Mouse (Mus musculus): ENCODE measurements around the gene Ankrd39.

The Ankrd39 gene

DNA sequence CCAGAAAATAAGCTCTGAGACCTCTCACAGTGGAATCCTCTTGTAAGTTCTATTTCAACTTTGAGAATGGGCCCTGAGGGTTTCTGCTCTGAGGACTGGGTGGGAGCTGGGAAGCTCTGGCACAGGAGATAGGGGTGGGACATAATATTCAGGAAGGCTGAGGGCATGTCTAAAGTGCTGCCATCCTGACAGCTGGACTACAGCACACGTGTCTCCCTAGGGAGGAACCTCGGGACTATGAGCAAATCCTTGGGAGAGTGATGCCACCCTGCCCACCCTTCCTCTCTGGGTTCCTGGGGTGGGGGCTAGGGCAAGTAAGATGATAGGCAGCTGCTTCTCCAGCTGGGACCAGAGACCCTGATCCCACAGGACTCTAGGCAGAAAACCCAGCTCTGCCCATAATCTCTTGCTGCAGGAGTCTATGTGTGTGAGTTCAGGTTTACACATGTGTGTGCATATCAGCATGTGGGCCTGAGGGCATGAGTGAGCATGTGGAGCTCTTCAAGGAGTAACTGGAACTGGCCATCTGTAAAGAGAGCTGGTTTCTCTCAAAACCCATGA is 25.0 kb upstream of the Ankrd39 start:
- no peak for DNase-seq (ENCODE audit: low spot score)

DNA sequence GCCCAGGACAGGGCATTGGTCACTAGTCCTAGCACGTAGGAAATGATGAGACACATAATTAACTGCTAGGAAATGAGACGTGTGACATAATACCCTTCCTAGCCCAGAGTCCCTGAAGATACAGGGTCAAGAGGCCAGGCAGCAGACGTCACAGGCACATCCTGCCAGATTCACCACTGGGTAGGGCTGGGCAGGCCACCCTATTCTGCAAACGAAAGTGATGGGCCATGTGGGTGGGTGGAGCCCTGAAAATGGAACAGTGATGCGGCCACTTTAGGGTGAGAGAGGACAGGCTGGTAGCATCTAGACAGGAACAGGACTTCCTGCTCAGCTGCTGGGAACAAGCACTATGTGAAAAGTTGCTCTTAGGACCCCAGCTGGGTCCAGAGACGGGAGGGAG is 24.4 kb upstream of the Ankrd39 start:
- DNase-seq (ENCODE audit: low spot score), result no peak

DNA sequence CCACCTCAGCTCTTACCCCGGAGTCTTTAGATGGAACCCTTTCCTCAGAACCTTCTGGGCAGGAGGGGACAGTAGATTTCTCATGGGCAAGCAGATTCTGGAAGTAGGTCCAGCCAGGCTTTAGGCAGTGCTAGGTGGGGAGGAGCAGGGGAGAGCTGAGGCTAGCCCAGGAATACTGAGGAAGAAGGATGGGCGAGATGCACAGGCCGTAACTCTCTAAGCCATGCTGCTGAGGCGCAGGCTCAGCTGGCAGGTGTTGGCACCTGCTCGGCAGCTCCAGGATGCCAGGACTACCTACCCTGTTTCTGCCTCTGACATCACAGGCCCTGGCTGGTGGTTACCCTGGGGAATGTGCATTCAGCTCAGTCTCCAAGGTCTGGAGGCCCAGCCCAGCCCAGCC is 23.1 kb upstream of the Ankrd39 start:
- no peak for DNase-seq (ENCODE audit: low spot score)

DNA sequence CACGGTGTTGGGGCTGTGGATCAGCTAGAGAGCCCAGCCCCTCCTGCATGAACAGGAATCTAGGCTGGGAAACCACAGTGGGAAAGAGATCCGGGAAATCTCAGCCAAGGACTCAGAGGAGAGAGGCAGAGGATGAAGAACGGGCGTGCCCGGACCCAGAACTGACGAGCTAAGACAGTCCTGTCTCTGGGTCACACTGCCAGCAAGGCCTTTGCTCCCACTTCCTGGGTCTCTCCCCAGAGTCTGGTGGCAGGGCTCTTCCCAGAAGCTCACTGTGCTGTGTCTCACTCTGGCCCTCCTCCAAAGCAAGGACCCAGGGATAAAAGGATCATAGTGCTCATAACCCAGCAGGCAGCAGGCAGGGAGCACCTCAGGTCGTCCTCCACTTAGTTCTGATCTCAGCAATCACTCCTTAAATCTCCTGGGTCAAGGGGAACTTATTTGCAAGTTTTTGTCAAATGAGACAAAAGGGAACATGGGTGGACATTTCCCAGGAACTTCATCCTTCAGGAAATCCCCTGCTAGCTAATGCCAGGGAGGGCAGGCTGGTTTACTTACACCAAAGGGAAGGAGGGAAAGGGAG is 22.5 kb upstream of the Ankrd39 start:
- no peak for DNase-seq (ENCODE audit: low spot score)

DNA sequence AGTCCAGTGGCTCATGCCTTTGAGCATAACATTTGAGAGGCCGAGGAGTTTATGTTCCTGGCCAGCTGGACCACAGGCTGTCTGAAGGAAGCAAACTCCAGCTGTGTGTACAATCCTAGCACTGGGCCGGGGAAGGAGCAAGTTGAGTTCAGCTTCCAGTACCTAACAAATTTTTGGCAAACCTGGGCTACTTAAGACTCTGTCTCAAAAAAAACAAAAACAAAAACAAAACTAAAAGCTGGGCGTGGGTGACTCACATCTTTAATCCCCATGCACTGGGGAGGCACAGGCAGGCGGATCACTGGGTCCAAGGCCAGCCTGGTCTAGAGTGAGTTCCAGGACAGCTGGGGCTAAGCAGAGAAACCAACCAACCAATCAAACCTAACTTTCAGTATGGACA is 21.5 kb upstream of the Ankrd39 start:
- no peak for DNase-seq (ENCODE audit: low spot score)

DNA sequence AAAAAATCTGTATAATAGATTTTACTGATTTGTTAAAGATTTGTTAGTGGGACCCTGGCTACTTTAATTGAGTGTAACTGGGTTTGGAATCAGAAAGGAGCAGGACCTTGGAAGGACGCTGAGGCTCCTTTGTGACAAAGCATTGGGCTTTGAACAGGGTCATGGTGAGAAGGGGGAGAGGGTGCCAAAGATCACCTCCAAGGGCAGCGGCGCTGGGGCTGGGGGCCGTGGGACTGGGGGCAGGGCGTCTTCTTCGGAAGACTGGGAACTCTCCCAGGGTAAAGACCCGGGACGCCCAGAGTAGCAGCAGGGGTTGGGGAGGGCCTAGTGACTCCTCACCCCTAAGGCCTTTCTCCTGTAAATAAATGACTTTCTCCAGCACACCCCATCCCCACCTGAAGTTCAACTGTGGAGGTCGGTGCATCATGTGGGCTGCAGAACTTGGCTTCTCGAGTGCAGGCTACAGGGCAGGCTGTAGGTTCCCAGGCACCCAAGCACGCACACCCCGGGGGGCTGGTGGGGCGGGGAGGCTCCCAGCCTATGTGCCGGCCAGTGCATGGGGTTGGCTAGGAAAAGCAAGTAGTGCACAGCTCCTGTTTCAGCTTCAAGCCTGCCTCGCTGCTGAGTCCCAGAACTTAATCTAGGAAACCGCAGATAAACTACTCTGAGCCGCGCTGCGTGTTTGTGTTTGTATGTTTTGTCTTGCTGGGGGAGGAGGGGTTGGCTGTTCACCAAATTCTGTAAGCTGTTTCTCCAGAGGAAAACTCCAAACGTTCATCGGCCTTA is 20.8 kb upstream of the Ankrd39 start:
- no peak for DNase-seq (ENCODE audit: low spot score)

DNA sequence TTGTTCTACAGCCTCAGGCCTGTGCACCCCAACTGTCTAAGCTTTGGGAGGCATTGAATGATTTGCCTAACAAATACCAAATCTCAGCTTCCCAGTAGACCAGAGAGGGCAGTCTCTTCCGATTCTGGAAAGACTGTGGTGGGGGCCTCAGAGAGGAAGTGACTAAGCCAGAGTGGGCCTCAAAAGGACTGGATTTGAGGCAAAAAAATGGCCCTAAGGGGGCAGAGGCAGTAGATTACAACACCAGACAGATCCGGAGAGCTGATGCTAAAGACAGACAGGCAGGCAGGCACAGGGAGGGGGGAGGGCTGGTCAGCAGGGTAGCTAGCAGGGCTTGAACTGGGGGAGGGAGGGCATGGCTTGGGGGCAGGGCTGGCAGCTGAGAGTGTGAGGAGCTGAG is 19.2 kb upstream of the Ankrd39 start:
- no peak for DNase-seq (ENCODE audit: low spot score)

DNA sequence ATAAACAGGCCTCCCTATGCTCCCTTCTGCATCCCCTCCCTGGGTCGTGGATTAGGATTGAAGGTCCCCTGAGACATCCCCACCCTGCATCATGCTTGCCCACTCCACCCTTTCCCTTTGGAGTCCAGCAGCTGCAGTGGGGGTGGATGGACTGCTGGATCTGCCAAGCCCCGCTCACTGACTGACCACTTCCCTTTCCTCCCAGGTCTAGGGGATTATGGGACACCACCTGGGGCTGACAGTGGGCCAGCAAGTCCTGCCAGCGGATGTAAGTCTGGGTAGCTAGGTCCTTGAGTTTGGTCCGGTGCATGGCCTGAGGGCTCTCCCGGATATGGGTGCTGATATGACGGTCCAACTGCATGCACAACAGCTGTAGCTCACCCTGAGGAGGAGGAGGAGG is 16.9 kb upstream of the Ankrd39 start:
- no peak for DNase-seq (ENCODE audit: low spot score)

DNA sequence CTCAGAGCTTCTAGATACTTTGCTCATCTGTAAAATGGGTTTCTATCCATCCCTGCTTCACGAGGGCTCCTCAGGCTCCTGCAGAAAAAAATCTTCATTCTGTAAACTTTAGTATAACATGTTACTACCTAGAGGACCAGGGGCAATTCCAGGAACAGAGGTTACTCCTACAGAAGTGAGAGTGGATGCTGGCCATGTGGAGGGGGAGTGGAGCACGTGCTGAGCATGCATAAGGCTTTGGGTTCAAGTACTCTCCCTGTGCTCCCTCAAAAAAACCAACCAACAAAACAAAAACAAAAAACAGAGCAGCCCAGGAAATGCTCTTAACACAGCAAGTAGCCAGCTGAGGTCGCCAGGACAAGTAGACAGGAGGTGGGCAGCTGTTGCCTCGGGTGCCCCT is 16.4 kb upstream of the Ankrd39 start:
- no peak for DNase-seq (ENCODE audit: low spot score)

DNA sequence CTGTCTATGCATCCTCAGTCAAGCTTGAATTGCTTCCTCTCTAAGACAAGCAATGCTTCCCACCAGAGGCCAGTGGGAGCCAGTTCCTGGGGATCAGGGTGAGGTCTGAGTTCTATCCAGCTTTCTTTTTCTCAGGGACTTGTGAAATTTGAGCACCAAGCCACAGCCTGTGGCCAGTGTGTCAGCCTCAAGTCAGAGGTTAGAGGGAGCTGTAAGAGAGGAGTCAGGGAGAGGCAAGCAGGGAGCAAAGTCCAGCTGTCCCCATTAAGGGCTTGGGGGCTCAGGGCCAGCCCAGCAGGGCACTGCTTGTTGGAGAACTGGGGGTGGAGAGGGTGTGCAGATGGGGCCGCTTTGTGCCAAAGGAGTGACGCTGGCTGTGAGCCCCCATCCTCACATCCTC is 16.0 kb upstream of the Ankrd39 start:
- no peak for DNase-seq (ENCODE audit: low spot score)

DNA sequence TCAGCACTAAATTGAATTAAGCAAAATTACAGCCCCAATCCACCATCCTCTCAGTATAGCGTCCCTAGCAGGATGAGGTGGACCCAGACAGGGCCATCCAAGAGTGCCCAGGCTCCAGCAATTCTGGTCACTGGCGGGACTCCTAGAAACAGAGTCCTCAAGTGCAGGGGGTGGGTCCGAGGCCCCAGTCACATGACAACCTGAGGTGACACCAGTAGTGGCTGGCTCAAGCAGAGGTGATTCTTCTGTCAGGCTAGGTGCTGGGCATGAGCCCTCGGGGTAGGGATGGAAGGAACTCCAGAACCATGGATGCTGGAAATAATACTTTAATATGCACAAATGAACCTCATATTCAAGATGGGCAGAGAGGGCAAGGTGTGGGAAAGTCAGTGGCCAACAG is 15.1 kb upstream of the Ankrd39 start:
- no peak for DNase-seq (ENCODE audit: low spot score)

DNA sequence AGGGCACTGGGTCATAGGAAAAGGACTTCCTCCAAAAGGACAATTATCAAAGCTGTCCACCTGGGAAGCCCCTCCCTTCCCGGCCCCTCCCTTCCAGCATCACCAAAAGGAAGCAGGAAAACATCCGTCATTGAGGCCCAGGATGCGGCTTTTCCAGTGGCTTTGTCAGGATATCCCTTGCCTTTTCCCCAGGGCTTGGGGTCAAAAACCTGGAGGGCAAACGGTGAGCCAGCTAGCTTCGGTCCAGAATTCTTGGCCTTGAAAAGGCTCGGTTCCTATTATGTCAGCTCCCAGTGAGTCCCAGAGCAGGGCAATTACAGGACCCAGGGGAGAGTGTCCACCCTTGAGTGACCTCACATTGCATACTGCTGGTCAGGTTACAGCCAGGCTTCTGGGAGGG is 13.7 kb upstream of the Ankrd39 start:
- no peak for DNase-seq (ENCODE audit: low spot score)

DNA sequence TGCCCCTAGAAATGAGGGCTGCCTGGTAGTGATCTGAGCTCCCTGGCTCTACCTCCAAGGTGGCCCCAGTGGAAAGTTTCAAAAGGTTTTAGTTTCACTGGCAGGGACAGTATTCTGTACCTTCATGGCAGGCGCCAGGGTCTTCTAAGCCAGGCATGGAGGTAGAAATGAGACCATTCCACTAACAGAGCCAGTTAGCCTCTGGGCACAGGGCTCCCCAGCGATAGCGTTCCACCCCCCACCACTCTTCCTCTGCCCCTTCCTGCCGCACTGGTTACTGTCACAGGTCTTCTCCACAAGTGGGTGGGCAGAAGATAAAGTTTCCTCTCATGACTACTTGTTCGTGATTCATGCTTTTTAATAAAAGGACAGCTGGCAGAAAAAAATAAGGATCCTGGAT is 12.6 kb upstream of the Ankrd39 start:
- no peak for DNase-seq (ENCODE audit: low spot score)

DNA sequence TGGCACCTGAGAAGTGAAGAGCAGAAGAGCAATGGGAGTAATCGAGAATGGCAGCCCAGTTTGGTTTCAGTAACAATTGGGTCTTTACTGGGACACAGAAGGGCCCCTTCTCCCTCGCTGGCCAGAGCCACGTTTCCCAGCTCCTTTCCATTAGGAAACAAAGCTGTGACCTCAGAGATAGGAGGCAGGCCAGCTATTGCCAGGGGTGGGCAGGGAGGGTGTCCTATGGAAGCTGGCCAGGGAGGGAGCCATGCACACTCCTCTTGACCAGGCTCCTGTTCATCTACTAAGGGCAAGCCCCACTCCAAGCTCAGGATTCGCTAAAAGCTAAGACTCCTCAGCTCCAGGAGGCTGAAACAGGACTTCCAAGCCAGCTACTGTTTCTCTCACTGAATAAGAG is 12.0 kb upstream of the Ankrd39 start:
- DNase-seq (ENCODE audit: low spot score), result no peak

DNA sequence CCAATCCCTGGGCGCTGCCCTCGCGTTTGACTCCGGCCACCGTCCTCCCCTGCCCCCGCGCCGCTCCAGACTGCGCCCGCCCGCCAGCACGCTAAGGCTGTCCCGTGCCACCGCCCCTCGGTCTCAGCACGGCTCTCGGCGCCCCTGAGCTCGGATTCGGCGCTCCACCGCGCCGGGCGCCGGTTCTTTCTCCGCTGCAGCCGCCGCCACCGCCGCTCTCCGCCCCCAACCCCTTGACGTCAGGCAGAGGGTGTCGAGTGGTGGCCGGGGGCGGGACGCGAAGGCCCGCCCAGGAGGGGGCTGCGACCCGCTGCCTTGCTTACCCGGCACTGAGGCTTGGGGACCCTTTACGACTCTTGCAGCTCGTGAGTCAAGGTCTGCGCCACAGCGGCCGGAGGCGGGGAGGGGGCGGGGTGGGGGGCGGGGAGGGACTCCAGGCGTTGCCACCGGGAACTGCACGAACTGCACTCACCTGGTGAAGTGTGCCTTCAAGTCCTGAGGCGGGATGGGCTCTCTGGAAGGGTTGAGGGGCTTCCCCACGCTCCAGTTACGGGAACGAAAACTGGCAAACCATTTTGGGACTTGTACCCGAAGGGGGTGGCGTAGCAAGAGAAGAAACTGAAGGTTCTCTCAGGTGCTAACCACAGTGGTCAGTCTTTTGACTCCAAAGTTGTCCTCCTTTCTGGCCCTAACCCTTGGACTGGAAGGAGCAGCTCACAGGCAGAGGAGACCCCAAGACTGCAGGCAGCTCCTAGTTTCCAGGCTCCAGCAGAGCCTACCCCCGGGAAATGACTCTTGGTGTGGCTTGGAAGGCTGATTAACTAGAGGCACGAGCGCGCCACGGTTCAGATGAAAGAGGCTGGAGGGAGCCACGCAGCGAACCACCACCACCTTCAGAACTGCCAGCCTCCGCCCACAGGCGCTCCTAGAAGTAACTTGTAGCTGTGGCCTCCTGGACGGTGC is 11.1 kb upstream of the Ankrd39 start, which contains the start of gene Sema4c:
Gene Sema4c, minus strand, starts transcription at position 319 of the 963 bp plus-strand sequence.
- DNase-seq (ENCODE audit: low spot score), result peak; percentile 64

DNA sequence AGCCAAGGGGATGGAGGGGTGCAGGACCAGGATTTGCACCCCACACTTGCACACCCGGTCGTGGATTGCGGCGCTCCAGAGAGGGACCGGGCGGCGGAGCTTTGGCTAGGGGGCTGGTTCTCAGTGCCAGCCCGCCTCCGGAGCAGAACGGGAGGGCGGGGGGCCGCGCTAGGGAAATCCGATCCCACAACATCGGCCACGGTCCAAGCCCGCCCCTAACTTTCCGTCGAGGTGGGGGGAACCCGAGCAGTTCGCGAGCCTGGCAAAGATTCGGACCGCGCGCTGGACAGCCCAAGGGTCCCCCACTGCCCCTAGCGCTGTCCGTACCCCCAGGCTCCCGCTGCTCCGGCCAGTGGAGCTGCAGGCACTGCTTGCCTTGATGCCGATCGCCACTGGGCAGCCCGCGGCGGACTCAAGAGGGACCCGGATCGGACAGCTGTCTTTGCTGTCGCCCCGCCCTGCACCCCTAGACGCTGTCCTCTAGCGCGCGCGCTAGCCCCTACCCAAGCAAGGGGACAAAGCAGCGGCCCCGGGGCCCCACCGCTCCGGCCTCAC is 10.3 kb upstream of the Ankrd39 start:
- peak; percentile 72 for DNase-seq (ENCODE audit: low spot score)

DNA sequence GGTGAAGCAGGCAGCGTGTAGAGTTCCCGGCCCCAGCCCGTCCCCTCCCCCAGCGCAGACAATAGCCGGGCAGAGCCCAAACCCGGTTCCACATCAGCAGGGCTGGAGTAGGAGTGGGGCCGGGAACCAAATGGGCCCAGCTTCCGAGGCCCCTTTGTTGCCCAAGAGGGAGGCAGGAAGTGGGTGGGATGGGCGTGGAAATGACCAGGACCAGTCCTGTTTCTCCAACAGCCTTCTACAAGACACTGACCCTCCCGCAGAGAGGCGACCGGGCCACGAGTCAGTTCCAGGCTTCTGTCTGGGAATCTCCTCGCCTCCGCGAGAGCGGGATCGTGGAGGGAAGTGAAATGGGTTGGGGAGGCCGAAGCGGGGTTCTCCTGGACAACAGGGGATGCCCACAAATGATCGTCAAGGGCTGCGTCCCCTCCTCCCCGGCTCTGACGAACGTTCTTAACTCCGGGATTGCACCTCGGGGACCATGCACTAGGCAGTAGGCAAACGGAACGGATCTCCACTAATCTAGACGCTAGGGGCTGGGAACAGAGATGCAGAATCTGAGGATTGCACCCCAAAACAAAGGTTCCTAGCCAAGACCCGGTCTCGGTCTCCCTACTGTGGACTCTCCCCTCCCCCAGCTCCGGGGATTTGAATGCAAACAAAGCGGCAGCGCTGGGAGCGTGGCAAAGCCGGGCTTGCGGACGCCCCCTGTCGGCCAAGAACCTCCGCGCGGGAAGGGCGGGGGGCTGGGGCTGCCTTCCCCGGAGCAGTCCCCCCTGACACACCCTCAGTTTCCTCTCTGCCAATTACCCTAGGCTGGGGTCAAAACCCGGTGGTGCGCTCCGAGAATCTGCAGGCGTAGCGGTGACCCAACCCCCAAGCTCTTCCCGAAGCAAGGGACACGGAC is 9.6 kb upstream of the Ankrd39 start:
- peak; percentile 92 for DNase-seq (ENCODE audit: low spot score)

DNA sequence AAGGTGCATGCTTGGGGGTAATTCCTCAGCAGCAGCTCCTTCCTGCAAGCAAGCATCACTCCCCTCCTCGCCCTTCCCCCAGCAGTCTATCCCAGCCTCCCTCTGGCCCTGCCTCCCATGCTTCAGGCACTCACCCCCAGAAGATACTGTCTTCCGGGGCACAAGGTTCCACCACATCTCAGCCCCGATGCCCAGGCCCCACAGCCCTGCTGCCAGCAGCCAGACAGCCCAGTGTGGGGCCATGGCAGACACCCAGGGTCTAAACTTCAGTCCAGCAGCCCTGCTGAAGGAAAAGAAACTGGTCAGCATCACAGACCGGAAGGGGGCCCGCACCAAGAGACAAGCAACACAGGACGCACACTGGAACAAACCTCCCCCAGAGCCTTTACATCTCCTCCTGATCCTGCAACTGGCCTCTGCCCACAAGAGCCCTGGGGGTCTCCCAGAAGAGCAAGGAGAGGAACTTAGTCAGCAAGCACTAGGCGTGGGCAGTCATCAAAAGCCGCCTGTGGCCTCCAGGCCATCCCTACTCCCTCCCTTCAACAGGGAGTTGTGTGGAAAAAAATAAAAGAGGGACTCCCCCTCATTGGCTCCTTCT is 8.7 kb upstream of the Ankrd39 start:
- DNase-seq (ENCODE audit: low spot score), result no peak

DNA sequence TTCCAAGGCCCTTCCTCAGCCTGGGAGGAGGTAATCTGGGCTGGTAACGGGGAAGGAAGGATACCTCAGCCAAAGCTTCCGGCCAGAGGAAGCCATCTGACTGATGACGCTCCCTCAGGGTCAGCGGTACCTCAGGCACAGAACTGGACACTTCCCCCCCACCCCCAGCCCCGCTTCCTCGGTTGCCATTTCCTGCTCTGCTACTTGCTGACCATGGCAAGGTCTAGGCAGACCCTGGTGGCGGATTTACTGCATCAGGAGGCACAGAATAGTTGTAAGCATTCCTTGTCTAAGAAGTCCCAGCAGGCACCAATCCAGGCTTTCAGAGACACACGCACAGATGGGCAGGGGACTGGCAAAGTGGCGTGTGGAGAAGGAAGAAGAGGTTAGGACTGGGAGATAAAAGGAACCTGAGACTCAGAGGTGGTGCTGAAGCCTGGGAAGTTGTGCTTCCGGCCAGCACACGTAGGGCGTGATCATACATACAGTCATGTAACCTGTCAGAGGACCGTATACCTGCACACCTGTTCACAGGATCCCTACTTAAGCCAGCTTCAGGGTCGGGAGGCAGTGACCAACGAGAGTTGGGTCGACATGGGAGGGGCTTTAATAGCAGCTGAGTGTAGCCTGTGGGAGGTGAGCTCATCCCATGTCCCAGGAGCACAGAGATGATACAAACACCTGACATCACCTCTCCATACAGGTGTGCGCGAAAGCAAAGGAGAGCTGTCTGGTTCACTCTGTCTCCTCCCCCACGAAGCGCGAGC is 7.6 kb upstream of the Ankrd39 start:
- DNase-seq (ENCODE audit: low spot score), result no peak

DNA sequence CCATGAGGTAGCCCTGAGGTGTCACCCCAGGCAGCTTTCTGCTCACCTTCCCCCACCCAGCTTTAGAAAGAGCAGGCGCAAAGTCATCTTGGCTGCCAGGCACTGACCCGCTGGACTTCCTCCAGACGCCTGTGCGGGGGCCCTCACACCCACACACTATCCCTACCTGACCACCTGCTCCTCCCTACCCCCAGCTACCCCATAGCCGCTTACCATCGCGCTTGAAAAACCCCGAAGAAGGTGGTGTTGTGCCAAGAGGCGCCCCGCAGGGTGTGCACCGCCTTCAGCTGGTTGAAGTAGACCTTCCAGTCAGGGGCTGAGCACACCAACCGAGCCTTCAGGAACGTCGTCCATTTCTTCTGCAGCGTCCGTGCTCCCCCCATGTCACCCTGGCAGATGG is 5.3 kb upstream of the Ankrd39 start:
- DNase-seq (ENCODE audit: low spot score), result no peak
